Mouse (Mus musculus) E14TG2a.4 (cell line): ENCODE results near the gene Rab11fip3.

Source experiments
- CTCF ChIP-seq: conservative IDR thresholded peaks from 2 replicates; pipeline ENCODE4 v1.5.1; 2014; ENCODE audit warnings: low read length
- POU5F1 ChIP-seq: IDR thresholded peaks from 2 replicates; pipeline ENCODE4 v1.6.1; 2014; ENCODE audit warnings: low read length, borderline replicate concordance

- TF ChIP-seq CTCF (no peak), POU5F1 (no peak)
Measured at GRCm38 (mm10) chr17:26042599-26043248, 26.6 kb downstream of the Rab11fip3 start.
